Comparison of ENCODE assay signal across 13 mouse cellular contexts in the genomic region with DNA sequence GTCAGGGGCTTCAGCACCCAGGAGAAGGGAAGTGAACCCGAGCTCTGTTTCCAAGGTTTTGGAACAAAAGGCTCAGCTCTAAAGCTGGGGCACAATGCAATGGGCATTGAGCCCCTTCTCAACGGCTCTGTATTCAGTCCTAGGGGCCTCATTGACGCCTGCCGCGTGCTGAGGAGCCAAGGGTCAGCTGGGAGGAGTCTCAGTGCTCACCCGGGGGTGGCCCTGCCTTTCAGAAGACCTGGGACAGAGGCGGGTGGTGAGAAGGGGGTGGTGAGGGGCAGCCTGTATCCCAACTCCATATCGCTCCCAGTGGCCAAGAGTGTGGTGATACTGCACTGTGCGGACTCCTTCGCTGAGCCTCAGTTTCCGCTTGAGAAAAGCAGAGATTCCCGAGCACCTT. TPM values are rescaled to one million over a fixed set of nuclear protein-coding genes. Genes with fewer than 3 reads are reported as not detected.
DNase-seq lines count a peak whose midpoint lies in the region; ATAC-seq lines count a peak whose summit lies in the region.
"Had no signal": no experiment of that assay in that cellular context is flagged by ENCODE, and none has a peak within 500 bp of the region (broad histone marks: within the 10 kb centered on the region; RNA-seq: fewer than 3 reads in every experiment).

No protein-coding gene starts in this region.

- no peak for DNase-seq in kidney, adult 8-10 months
- DNase-seq in thymus, postnatal 0 days (ENCODE audit: low spot score), result no peak
- no peak for DNase-seq in heart, postnatal 4 days
- DNase-seq: adrenal gland, postnatal 36 days; cerebellum, adult 8-10 months; kidney, postnatal 14 days had no signal

- no peak overlapping the region for H3K4me3 ChIP-seq in kidney, embryonic 15.5 days (replicated peaks)
- no peak overlapping the region for H3K4me3 ChIP-seq in forebrain, embryonic 16.5 days (replicated peaks; ENCODE audit: low read length)
- H3K4me3 ChIP-seq in limb, embryonic 13.5 days, result no peak overlapping the region
- H3K4me3 ChIP-seq in neural tube, embryonic 14.5 days (ENCODE audit: low read depth, low read length), result no peak overlapping the region
- H3K4me3 ChIP-seq: limb, embryonic 12.5 days had no signal

- H3K36me3 ChIP-seq in kidney, embryonic 15.5 days, result no peaks in the 10 kb centered on the region
- no peaks in the 10 kb centered on the region for H3K36me3 ChIP-seq in forebrain, embryonic 16.5 days (ENCODE audit: control insufficient read depth, insufficient read depth)
- H3K36me3 ChIP-seq in limb, embryonic 13.5 days, result peaks cover 12% of the 10 kb centered on the region; the same call in 1 of the 2 replicates
- no peaks in the 10 kb centered on the region for H3K36me3 ChIP-seq in neural tube, embryonic 14.5 days (ENCODE audit: control insufficient read depth, insufficient read depth, low read length)
- H3K36me3 ChIP-seq: limb, embryonic 12.5 days had no signal

- no peak overlapping the region for H3K27ac ChIP-seq in kidney, embryonic 15.5 days
- H3K27ac ChIP-seq in forebrain, embryonic 16.5 days (ENCODE audit: low read length), result no peak overlapping the region
- no peak overlapping the region for H3K27ac ChIP-seq in limb, embryonic 13.5 days
- H3K27ac ChIP-seq in neural tube, embryonic 14.5 days (ENCODE audit: low read depth, low read length), result no peak overlapping the region
- H3K27ac ChIP-seq: limb, embryonic 12.5 days had no signal

- 32% methylated on average over 12 of the region's 12 CpGs for WGBS in kidney, embryonic 15.5 days
- 12% methylated on average over 12 of the region's 12 CpGs for WGBS in forebrain, embryonic 16.5 days
- WGBS in limb, embryonic 13.5 days, result 31% methylated on average over 12 of the region's 12 CpGs
- WGBS in neural tube, embryonic 14.5 days, result 9% methylated on average over 12 of the region's 12 CpGs

- H3K9me3 ChIP-seq in kidney, embryonic 15.5 days (replicated peaks), result no peaks in the 10 kb centered on the region
- no peaks in the 10 kb centered on the region for H3K9me3 ChIP-seq in forebrain, embryonic 16.5 days (ENCODE audit: control insufficient read depth, low read length)
- no peaks in the 10 kb centered on the region for H3K9me3 ChIP-seq in limb, embryonic 13.5 days
- no peaks in the 10 kb centered on the region for H3K9me3 ChIP-seq in neural tube, embryonic 14.5 days (ENCODE audit: control insufficient read depth, low read length)
- H3K9me3 ChIP-seq: limb, embryonic 12.5 days had no signal

- H3K9ac ChIP-seq in kidney, embryonic 15.5 days, result no peak overlapping the region
- no peak overlapping the region for H3K9ac ChIP-seq in forebrain, embryonic 16.5 days (replicated peaks; ENCODE audit: low read depth, low read length)
- H3K9ac ChIP-seq in limb, embryonic 13.5 days, result 0 out of 2 replicates have a peak overlapping the region, but pooled peaks have one; percentile 31
- no peak overlapping the region for H3K9ac ChIP-seq in neural tube, embryonic 14.5 days (replicated peaks; ENCODE audit: low read depth, low read length)
- H3K9ac ChIP-seq: limb, embryonic 12.5 days had no signal

- no peak overlapping the region for H3K4me2 ChIP-seq in kidney, embryonic 15.5 days
- no peak overlapping the region for H3K4me2 ChIP-seq in forebrain, embryonic 16.5 days (ENCODE audit: low read length)
- H3K4me2 ChIP-seq in limb, embryonic 13.5 days (replicated peaks), result no peak overlapping the region
- H3K4me2 ChIP-seq in neural tube, embryonic 14.5 days (ENCODE audit: low read depth, low read length), result no peak overlapping the region
- H3K4me2 ChIP-seq: limb, embryonic 12.5 days had no signal

- 0 out of 2 replicates have a peak, but pooled peaks have one; percentile 20 for ATAC-seq in kidney, embryonic 15.5 days (replicated peaks; ENCODE audit: low FRiP score)
- peak; percentile 57 for ATAC-seq in forebrain, embryonic 16.5 days
- ATAC-seq in limb, embryonic 13.5 days (ENCODE audit: low FRiP score, low read depth), result no peak
- peak; percentile 58 for ATAC-seq in neural tube, embryonic 14.5 days (ENCODE audit: low read depth)
- ATAC-seq in CD4-positive, CD25-positive, alpha-beta regulatory T cell, adult 4 months, result no peak
- ATAC-seq: Patski had no signal

- peaks cover 87% of the 10 kb centered on the region for H3K4me1 ChIP-seq in kidney, embryonic 15.5 days
- peaks cover 70% of the 10 kb centered on the region for H3K4me1 ChIP-seq in forebrain, embryonic 16.5 days (replicated peaks; ENCODE audit: control insufficient read depth, insufficient read depth, low read length)
- peaks cover 91% of the 10 kb centered on the region for H3K4me1 ChIP-seq in limb, embryonic 13.5 days
- H3K4me1 ChIP-seq in neural tube, embryonic 14.5 days (ENCODE audit: control insufficient read depth, insufficient read depth, low read length), result peaks cover 38% of the 10 kb centered on the region

- H3K27me3 ChIP-seq in kidney, embryonic 15.5 days, result no peaks in the 10 kb centered on the region
- H3K27me3 ChIP-seq in forebrain, embryonic 16.5 days (replicated peaks; ENCODE audit: control insufficient read depth, insufficient read depth, low read length), result no peaks in the 10 kb centered on the region
- H3K27me3 ChIP-seq in limb, embryonic 13.5 days, result no peaks in the 10 kb centered on the region
- no peaks in the 10 kb centered on the region for H3K27me3 ChIP-seq in neural tube, embryonic 14.5 days (ENCODE audit: control insufficient read depth, insufficient read depth, low read length)
- H3K27me3 ChIP-seq: Patski had no signal

RNA-seq across cellular contexts. Expression of gene Zbp1, which starts 24.2 kb away (rescaled TPM):
- 0.40 and 0.64 TPM in 2 replicates for polyA plus RNA-seq in kidney, embryonic 15.5 days (2015; fragmentation: Nextera tagmentation; extraction: Ambion mirVana)
- not detected in 2 replicates for polyA plus RNA-seq in forebrain, embryonic 16.5 days (2015; fragmentation: Nextera tagmentation; extraction: Ambion mirVana)
- 0.43 and 0.45 TPM in 2 replicates for polyA plus RNA-seq in limb, embryonic 13.5 days (2015; fragmentation: Nextera tagmentation; extraction: Ambion mirVana)
- 0.12 TPM in 1 of 2 replicates, not detected in the other for polyA plus RNA-seq in neural tube, embryonic 14.5 days (2014; fragmentation: Nextera tagmentation; extraction: Ambion mirVana)
- 100 to 1,000 TPM in 1 of 2 experiments, 10 to 100 TPM in 1; 85.2 to 140 TPM for polyA plus RNA-seq in CD4-positive, CD25-positive, alpha-beta regulatory T cell, adult 4 months (2017; shearing (Covaris generic))
- 42.1 and 52.8 TPM in 2 replicates for polyA plus RNA-seq in thymus, postnatal 0 days (2015; fragmentation: Nextera tagmentation; extraction: Ambion mirVana)
- under 1 TPM in 1 of 2 experiments, not detected in 1; 0.14 TPM for total RNA-seq in heart, postnatal 4 days (2021)
- polyA plus RNA-seq: limb, embryonic 12.5 days had no signal

RNA-seq across cellular contexts. Expression of gene Pmepa1, which starts 33.5 kb away (rescaled TPM):
- 4.0 and 4.5 TPM in 2 replicates for polyA plus RNA-seq in kidney, embryonic 15.5 days (2015; fragmentation: Nextera tagmentation; extraction: Ambion mirVana)
- 7.2 and 7.3 TPM in 2 replicates for polyA plus RNA-seq in forebrain, embryonic 16.5 days (2015; fragmentation: Nextera tagmentation; extraction: Ambion mirVana)
- polyA plus RNA-seq in limb, embryonic 13.5 days (2015; fragmentation: Nextera tagmentation; extraction: Ambion mirVana), result 5.6 and 6.0 TPM in 2 replicates
- 5.6 and 6.8 TPM in 2 replicates for polyA plus RNA-seq in neural tube, embryonic 14.5 days (2014; fragmentation: Nextera tagmentation; extraction: Ambion mirVana)
- 10 to 100 TPM; 10.4 to 12.7 TPM for polyA plus RNA-seq in CD4-positive, CD25-positive, alpha-beta regulatory T cell, adult 4 months (2017; shearing (Covaris generic))
- 3.1 and 4.2 TPM in 2 replicates for polyA plus RNA-seq in thymus, postnatal 0 days (2015; fragmentation: Nextera tagmentation; extraction: Ambion mirVana)
- 10 to 100 TPM; 53.5 to 57.3 TPM for total RNA-seq in heart, postnatal 4 days (2021)

Comparison
In these comparisons a context has a peak if more than half of its experiments do, and no peak if none do; other contexts are left out.
1. ATAC-seq: peak in kidney, embryonic 15.5 days (single experiment), forebrain, embryonic 16.5 days (single experiment) and neural tube, embryonic 14.5 days (single experiment); none in limb, embryonic 13.5 days (single experiment) and CD4-positive, CD25-positive, alpha-beta regulatory T cell, adult 4 months (single experiment).
2. RNA of gene Zbp1, which starts 24.2 kb away (polyA plus RNA-seq): 85.2 to 140 TPM in CD4-positive, CD25-positive, alpha-beta regulatory T cell, adult 4 months and 42.1 to 52.8 TPM in thymus, postnatal 0 days; 0.40 to 0.64 TPM in kidney, embryonic 15.5 days, 0.43 to 0.45 TPM in limb, embryonic 13.5 days, 0.12 TPM in neural tube, embryonic 14.5 days and not detected in forebrain, embryonic 16.5 days; every median in the first group is over 10 times any median in the second.